Mouse (Mus musculus): ENCODE data around the gene C130073F10Rik. TPM values are rescaled to one million over a fixed set of nuclear protein-coding genes. Genes with fewer than 3 reads are reported as not detected.
"Not testable (repeated sequence)": the region's sequence is repeated elsewhere in the genome, so short reads cannot be mapped to it uniquely, and the experiment has no call there.

C130073F10Rik gene
- polyA plus RNA-seq (2015; fragmentation: Nextera tagmentation; extraction: Ambion mirVana), result not detected in 2 replicates

GRCm38 (mm10) chr4:101893656-101894420 lies at the start of gene C130073F10Rik:
Gene C130073F10Rik (minus strand): TSS chr4:101893789.
- 90% methylated on average over 7 of the region's 7 CpGs for WGBS
- Histone ChIP-seq H3K27ac (no peak within 1 kb of the TSS), H3K4me3 (replicated peaks) (no peak within 1 kb of the TSS), H3K4me2 (replicated peaks) (no peak within 1 kb of the TSS), H3K9ac (replicated peaks) (no peak within 1 kb of the TSS), H3K27me3 (no peaks in the 10 kb centered on the region), H3K36me3 (no peaks in the 10 kb centered on the region), H3K4me1 (replicated peaks) (no peaks in the 10 kb centered on the region), H3K9me3 (no peaks in the 10 kb centered on the region)
- ATAC-seq, result no peak

DNA sequence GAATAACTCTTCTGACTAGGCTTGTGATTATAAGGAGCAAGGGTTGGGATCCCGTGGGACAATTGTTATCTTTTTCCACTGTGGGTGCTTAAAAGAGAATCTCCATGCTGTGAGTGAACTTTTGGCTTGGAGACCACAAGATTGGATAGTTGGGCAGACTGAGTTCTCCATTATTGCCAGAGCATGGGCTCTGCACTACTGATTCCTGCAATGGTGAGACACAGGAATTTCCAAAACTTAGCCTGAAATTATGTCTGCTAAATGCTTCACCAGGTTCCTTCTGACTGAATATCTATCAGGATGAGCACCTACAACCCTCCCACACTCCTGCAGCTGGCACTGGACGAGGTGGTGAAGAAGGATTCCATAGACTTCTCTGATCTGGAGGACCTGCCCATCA lies 46.5 kb upstream of the C130073F10Rik start, which contains the start of gene Gm12794:
Gene Gm12794, plus strand, starts transcription at position 301 of the 400 bp plus-strand sequence.
- H3K4me1 ChIP-seq (replicated peaks); H3K9ac ChIP-seq (replicated peaks); H3K9me3 ChIP-seq; H3K27ac ChIP-seq; H3K36me3 ChIP-seq; H3K4me3 ChIP-seq (replicated peaks); H3K27me3 ChIP-seq; ATAC-seq; H3K4me2 ChIP-seq (replicated peaks): not testable (repeated sequence)
- 79% methylated on average over 2 of the region's 2 CpGs for WGBS

DNA sequence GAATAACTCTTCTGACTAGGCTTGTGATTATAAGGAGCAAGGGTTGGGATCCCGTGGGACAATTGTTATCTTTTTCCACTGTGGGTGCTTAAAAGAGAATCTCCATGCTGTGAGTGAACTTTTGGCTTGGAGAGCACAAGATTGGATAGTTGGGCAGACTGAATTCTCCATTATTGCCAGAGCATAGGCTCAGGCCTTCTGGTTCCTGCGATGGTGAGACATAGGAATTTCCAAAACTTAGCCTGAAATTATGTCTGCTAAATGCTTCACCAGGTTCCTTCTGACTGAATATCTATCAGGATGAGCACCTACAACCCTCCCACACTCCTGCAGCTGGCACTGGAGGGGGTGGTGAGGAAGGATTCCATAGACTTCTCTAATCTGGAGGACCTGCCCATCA lies 15.2 kb upstream of the C130073F10Rik start, which contains the start of gene Gm12800:
Gene Gm12800, plus strand, starts transcription at position 301 of the 400 bp plus-strand sequence.
- H3K36me3 ChIP-seq; ATAC-seq; H3K4me1 ChIP-seq (replicated peaks); H3K4me3 ChIP-seq (replicated peaks); H3K9me3 ChIP-seq; H3K27ac ChIP-seq; H3K27me3 ChIP-seq; H3K4me2 ChIP-seq (replicated peaks); H3K9ac ChIP-seq (replicated peaks): not testable (repeated sequence)
- WGBS, result 97% methylated on average over 2 of the region's 2 CpGs

DNA sequence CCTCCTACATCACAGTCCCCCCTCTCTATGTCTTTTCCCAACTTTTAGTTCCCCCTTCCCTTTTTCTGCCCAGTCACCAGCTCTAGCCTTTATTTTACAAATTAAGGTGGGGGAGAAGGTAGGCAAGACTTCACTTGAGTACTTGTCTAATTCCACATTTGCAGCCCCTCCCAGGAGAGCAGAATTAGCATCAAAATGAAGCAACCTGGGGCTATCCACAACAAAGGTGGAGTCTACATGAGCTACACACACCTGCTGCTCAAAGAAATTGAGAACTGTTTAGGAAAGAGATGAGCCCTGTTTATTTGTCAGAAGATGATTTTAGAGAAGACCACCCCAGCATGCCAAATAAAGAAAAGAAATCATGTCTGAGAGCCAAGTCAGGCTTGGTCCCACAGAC lies 4.2 kb downstream of the C130073F10Rik start:
- Histone ChIP-seq H3K9me3 (no peaks in the 10 kb centered on the region), H3K27ac (no peak overlapping the region), H3K27me3 (no peaks in the 10 kb centered on the region), H3K9ac (replicated peaks) (no peak overlapping the region), H3K4me2 (replicated peaks) (no peak overlapping the region), H3K4me1 (replicated peaks) (no peaks in the 10 kb centered on the region), H3K4me3 (replicated peaks) (no peak overlapping the region), H3K36me3 (no peaks in the 10 kb centered on the region)
- no peak for ATAC-seq

GRCm38 (mm10) chr4:101883641-101884040 lies 9.9 kb downstream of the C130073F10Rik start:
- WGBS, result 50% methylated on average over 3 of the region's 3 CpGs
- H3K27ac ChIP-seq, result no peak overlapping the region
- no peak overlapping the region for H3K4me3 ChIP-seq (replicated peaks)
- H3K4me2 ChIP-seq (replicated peaks), result no peak overlapping the region
- no peak overlapping the region for H3K9ac ChIP-seq (replicated peaks)
- H3K27me3 ChIP-seq, result no peaks in the 10 kb centered on the region
- no peaks in the 10 kb centered on the region for H3K9me3 ChIP-seq
- no peaks in the 10 kb centered on the region for H3K36me3 ChIP-seq
- no peaks in the 10 kb centered on the region for H3K4me1 ChIP-seq (replicated peaks)
- ATAC-seq, result no peak

DNA sequence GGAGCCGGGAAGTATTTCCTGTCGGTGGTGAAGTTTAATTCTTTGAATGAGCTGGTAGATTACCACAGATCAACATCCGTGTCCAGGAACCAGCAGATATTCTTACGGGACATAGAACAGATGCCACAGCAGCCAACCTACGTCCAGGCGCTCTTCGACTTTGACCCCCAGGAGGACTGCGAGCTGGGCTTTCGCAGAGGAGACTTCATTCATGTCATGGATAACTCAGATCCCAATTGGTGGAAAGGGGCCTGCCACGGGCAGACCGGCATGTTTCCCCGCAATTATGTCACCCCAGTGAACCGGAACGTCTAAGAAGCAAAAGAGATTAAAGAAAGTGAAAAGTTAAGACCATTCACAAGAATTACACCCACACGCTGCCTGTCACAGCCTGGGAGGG lies 17.9 kb downstream of the C130073F10Rik start:
- 77% methylated on average over 15 of the region's 15 CpGs for whole genome bisulfite sequencing
- not testable (repeated sequence) for ATAC-seq; H3K9me3 ChIP-seq; H3K9ac ChIP-seq (replicated peaks); H3K4me2 ChIP-seq (replicated peaks); H3K27ac ChIP-seq; H3K27me3 ChIP-seq; H3K4me3 ChIP-seq (replicated peaks); H3K4me1 ChIP-seq (replicated peaks); H3K36me3 ChIP-seq

DNA sequence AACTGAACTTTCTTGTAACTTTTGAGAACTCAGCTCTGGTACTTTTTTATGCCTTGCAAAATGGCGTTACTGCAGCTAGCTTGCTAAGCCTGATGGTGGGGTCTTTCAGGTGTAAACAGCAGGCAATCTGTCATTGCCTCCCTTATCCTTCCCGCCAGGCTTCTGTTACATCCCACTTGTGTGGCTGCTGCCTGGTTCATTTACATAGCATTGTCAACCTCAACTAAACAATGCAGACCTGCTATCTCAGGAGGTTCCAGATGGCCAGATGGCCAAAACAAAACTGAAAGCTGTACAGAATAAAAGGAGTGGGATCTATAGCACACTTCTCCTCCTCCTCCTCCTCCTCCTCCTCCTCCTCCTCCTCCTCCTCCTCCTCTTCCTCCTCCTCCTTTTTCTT lies 21.6 kb downstream of the C130073F10Rik start:
- H3K36me3 ChIP-seq; H3K9ac ChIP-seq (replicated peaks); H3K4me3 ChIP-seq (replicated peaks); H3K4me2 ChIP-seq (replicated peaks); H3K4me1 ChIP-seq (replicated peaks); H3K27me3 ChIP-seq; H3K9me3 ChIP-seq; H3K27ac ChIP-seq; ATAC-seq: not testable (repeated sequence)
- 72% methylated on average over 2 of the region's 2 CpGs for WGBS

GRCm38 (mm10) chr4:101862289-101862688 lies 31.3 kb downstream of the C130073F10Rik start:
- no peak overlapping the region for H3K9ac ChIP-seq (replicated peaks)
- H3K27me3 ChIP-seq, result no peaks in the 10 kb centered on the region
- H3K27ac ChIP-seq, result no peak overlapping the region
- no peak for ATAC-seq
- H3K4me2 ChIP-seq (replicated peaks), result no peak overlapping the region
- 85% methylated on average over 6 of the region's 6 CpGs for WGBS
- no peaks in the 10 kb centered on the region for H3K9me3 ChIP-seq
- no peak overlapping the region for H3K4me3 ChIP-seq (replicated peaks)
- no peaks in the 10 kb centered on the region for H3K4me1 ChIP-seq (replicated peaks)
- no peaks in the 10 kb centered on the region for H3K36me3 ChIP-seq

DNA sequence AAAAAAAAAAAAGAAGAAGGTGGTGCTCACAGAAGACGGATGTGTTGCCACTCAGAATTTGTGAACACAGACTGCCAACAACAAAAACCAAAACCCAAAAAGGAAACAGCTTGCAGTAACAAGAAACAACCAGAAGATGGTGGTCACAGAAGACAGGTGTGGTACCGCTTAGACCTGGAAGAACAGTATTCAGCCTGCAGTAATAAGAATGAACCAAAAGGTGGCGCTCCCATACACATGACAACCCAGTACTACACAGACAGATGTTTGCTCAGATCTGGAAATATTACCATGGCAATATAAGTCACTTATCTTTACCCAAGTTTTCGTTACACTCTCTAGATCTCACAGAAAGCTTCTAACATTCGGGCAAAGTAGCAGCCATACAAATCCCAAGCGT lies 32.7 kb downstream of the C130073F10Rik start:
- Histone ChIP-seq H3K4me3 (replicated peaks) (no peak overlapping the region), H3K27me3 (no peaks in the 10 kb centered on the region), H3K9ac (replicated peaks) (no peak overlapping the region), H3K9me3 (no peaks in the 10 kb centered on the region), H3K27ac (no peak overlapping the region), H3K4me1 (replicated peaks) (no peaks in the 10 kb centered on the region), H3K36me3 (no peaks in the 10 kb centered on the region), H3K4me2 (replicated peaks) (no peak overlapping the region)
- 48% methylated on average over 6 of the region's 6 CpGs for WGBS
- no peak for ATAC-seq

DNA sequence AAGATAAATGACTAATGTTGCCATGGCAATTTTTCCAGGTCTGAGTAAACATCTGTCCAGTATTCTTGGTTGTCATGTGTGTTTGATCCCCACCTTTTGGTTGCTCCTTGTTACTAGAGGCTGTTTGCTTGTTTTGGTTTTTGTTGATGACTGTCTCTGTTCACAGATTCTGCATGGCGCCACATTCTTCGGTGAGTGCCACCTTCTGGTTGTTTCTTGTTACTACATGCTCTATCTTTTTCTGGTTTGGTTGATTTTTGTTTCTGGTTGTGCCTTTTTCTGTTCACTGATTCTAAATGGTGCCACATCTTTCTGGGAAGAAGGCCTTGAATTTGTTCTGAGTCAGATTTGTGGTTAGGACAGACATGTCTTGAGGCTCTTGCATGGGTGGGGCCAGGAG lies 42.7 kb downstream of the C130073F10Rik start:
- H3K4me3 ChIP-seq (replicated peaks), result no peak overlapping the region
- H3K27me3 ChIP-seq, result no peaks in the 10 kb centered on the region
- ATAC-seq, result no peak
- peaks cover 9% of the 10 kb centered on the region for H3K9me3 ChIP-seq
- H3K36me3 ChIP-seq, result no peaks in the 10 kb centered on the region
- 70% methylated on average over 2 of the region's 2 CpGs for whole genome bisulfite sequencing
- H3K4me2 ChIP-seq (replicated peaks), result no peak overlapping the region
- H3K27ac ChIP-seq, result no peak overlapping the region
- H3K9ac ChIP-seq (replicated peaks), result no peak overlapping the region
- H3K4me1 ChIP-seq (replicated peaks), result no peaks in the 10 kb centered on the region

- WGBS, result 94% methylated on average over 4 of the region's 4 CpGs
- not testable (repeated sequence) for H3K9ac ChIP-seq (replicated peaks); H3K27ac ChIP-seq; H3K9me3 ChIP-seq; H3K36me3 ChIP-seq; H3K4me3 ChIP-seq (replicated peaks); H3K27me3 ChIP-seq; ATAC-seq; H3K4me2 ChIP-seq (replicated peaks); H3K4me1 ChIP-seq (replicated peaks)
Measured at GRCm38 (mm10) chr4:101843923-101844322, 49.7 kb downstream of the C130073F10Rik start, which contains the start of gene B020004J07Rik. Gene B020004J07Rik (minus strand): TSS chr4:101844023.
